Mouse (Mus musculus): ENCODE measurements around the gene Pld5.

- TF ChIP-seq CTCF (IDR thresholded peaks at IDR 0.05; ENCODE audit: low read depth, low read length) = no peak
- no peak for TF ChIP-seq POLR2A (IDR thresholded peaks at IDR 0.05; ENCODE audit: extremely low read depth, insufficient read depth, low read length)
These were observed 62.0 kb downstream of the Pld5 start for GRCm38 (mm10) chr1:176212922-176213644.

Data from liver, adult 2 months (tissue).